Mouse (Mus musculus): Measurements from ENCODE around the gene Uqcr10.

The Uqcr10 gene

GRCm38 (mm10) chr11:4704072-4704964 is at the start of gene Uqcr10, which contains the start of gene Zmat5:
Gene Uqcr10 (minus strand): TSS chr11:4704342.
Gene Zmat5 (plus strand): TSS chr11:4704678.
- peak; percentile 91 to 92 for DNase-seq

GRCm38 (mm10) chr11:4752836-4753235 is 48.7 kb upstream of the Uqcr10 start:
- no peak for DNase-seq

GRCm38 (mm10) chr11:4750263-4750662 is 46.1 kb upstream of the Uqcr10 start:
- peak; percentile 31 to 32 for DNase-seq

- no peak for DNase-seq
Observed at GRCm38 (mm10) chr11:4747285-4747684, 43.1 kb upstream of the Uqcr10 start.

- no peak for DNase-seq
Observed at GRCm38 (mm10) chr11:4746733-4747132, 42.6 kb upstream of the Uqcr10 start, which contains the start of gene Cabp7. Gene Cabp7 (minus strand): TSS chr11:4746778.

- no peak for DNase-seq
Observed at GRCm38 (mm10) chr11:4745969-4746368, 41.8 kb upstream of the Uqcr10 start.

- no peak for DNase-seq
Observed at GRCm38 (mm10) chr11:4744691-4745090, 40.5 kb upstream of the Uqcr10 start.

- DNase-seq = no peak
Observed at GRCm38 (mm10) chr11:4740785-4741184, 36.6 kb upstream of the Uqcr10 start.

- DNase-seq = no peak
Observed at GRCm38 (mm10) chr11:4738719-4739118, 34.6 kb upstream of the Uqcr10 start.

- no peak for DNase-seq
Observed at GRCm38 (mm10) chr11:4737682-4738081, 33.5 kb upstream of the Uqcr10 start.

- no peak for DNase-seq
Observed at GRCm38 (mm10) chr11:4736355-4736754, 32.2 kb upstream of the Uqcr10 start.

- DNase-seq = no peak
Observed at GRCm38 (mm10) chr11:4734179-4734578, 30.0 kb upstream of the Uqcr10 start.

GRCm38 (mm10) chr11:4731781-4732180 is 27.6 kb upstream of the Uqcr10 start:
- DNase-seq = no peak

- DNase-seq = no peak
Observed at GRCm38 (mm10) chr11:4730913-4731312, 26.8 kb upstream of the Uqcr10 start.

- DNase-seq = no peak
Observed at GRCm38 (mm10) chr11:4730096-4730495, 26.0 kb upstream of the Uqcr10 start.

- no peak for DNase-seq
Observed at GRCm38 (mm10) chr11:4729603-4730002, 25.5 kb upstream of the Uqcr10 start.

GRCm38 (mm10) chr11:4721728-4722127 is 17.6 kb upstream of the Uqcr10 start:
- DNase-seq = no peak

GRCm38 (mm10) chr11:4720900-4721580 is 16.9 kb upstream of the Uqcr10 start:
- no peak for DNase-seq

- no peak for DNase-seq
Observed at GRCm38 (mm10) chr11:4720393-4720792, 16.3 kb upstream of the Uqcr10 start.

GRCm38 (mm10) chr11:4719961-4720360 is 15.8 kb upstream of the Uqcr10 start:
- DNase-seq = no peak

GRCm38 (mm10) chr11:4718548-4718947 is 14.4 kb upstream of the Uqcr10 start:
- DNase-seq = no peak

GRCm38 (mm10) chr11:4716530-4717236 is 12.5 kb upstream of the Uqcr10 start:
- DNase-seq = no peak

- no peak for DNase-seq
Observed at GRCm38 (mm10) chr11:4715596-4715995, 11.5 kb upstream of the Uqcr10 start.

Measured in thymus, postnatal 36 days (tissue).